Mouse (Mus musculus) hematopoietic stem cell, adult 5-6 weeks (primary cell): ENCODE data around the gene App. TPM values are rescaled to one million over a fixed set of nuclear protein-coding genes. Genes with fewer than 3 reads are reported as not detected.

ENCODE experiments used
- ATAC-seq, 2 experiments: fragments of 125-278 bp in 1 of 2; replicated peaks in 1 of 2; 2 replicates each; pipeline ENCODE4 v1.8.0; 2016 to 2017; ENCODE audit warnings: inconsistent platforms in 2 of 2, mild to moderate bottlenecking in 2 of 2, moderate number of reproducible peaks in 2 of 2, low read depth in 1 of 2, moderate TSS enrichment in 1 of 2; ENCODE audit not compliant: low FRiP score in 2 of 2, poor library complexity in 2 of 2, severe bottlenecking in 2 of 2, insufficient read depth in 1 of 2, low TSS enrichment in 1 of 2
- total RNA-seq: library from RNA; stranded (forward); fragments of 172-1452, 232-1000 nt; gene quantifications from 2 replicates; pipeline ENCODE4 v1.2.3, GENCODE M21; 2017

App gene
- total RNA-seq, 1 experiment from 2014 or later: 53.7 TPM

DNA sequence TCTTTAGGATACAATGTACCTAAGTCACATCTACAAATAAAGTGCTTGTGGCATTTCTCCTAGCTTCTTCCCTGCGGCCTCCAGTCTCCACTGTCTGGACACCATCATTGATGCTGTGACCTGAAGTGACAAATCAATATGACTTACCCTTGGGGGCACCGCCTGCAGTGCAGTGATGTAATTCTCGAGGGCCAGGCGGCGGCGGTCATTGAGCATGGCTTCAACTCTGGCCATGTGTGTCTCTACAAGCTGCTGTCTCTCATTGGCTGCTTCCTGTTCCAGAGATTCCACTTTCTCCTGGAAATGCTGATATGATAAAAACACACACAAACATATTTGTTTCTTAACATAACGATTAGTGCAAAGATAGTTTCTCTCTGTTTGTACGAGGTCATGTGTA lies 148.9 kb downstream of the App start:
- ATAC-seq: no peak

DNA sequence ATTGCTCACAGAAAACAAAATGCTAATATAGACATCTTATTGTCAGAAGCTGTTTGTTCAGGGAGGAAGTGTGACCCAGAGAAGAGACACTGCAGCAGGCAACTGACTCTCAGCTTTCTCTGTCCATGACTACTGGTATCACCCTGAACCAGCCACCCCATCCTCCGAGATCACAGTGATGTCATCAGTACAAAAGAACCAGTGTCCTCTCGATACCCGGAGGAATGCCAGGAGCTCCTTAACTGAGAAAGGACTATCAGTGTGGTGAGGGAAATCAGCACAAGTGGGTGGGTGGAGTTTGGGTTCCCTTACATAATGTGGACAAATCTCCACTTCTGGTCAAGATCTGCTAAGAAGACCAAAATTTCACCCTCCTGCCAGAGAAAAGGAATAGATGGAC lies 150.5 kb downstream of the App start:
- no peak for ATAC-seq

DNA sequence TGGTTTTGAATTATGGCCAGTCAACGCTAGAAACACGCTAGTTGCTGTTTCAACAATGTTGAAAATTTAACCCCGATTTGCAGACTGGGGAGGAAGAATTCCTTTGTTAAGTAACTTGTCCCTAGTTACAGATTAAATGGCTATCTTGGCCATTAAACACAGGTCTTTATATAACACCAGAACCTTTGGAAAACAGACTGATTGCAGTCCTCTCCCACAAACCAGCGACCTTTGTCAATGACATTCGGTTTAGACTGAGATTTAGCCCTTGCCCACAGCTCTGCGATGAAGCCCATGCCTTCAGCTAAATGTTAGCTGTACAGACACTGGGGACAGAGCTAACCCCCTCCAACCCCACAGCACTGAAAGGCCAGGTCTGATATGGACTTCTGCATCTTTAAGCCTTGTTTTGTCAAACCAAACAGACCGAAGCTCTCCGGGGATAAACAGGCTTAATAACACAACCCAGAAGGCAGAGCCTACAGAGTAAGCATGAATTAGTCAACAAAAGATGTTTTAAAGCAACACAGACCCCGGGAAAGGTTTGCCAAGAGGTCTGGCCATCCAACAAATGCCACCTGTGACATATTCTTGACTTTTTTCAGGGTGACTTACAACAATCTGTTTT lies 152.8 kb downstream of the App start:
- ATAC-seq: no peak

DNA sequence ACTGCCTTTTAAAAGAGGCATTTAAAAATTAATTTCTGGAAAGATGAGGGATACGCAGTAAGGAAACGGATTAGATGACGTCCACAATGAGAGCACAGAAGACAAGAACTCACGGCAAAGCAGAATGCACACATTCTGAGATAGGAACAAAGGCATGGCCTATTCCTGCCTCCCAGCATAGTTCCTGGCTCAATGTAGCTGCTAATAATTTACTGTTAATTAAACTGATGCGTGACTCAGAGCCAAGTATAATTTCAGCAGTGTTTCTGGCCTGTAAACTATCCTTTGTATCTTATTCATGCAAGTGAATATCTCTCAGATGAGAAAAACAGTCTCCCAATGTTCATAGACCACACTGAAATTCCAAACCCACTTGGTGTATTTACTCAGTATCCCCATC lies 154.3 kb downstream of the App start:
- ATAC-seq: no peak

DNA sequence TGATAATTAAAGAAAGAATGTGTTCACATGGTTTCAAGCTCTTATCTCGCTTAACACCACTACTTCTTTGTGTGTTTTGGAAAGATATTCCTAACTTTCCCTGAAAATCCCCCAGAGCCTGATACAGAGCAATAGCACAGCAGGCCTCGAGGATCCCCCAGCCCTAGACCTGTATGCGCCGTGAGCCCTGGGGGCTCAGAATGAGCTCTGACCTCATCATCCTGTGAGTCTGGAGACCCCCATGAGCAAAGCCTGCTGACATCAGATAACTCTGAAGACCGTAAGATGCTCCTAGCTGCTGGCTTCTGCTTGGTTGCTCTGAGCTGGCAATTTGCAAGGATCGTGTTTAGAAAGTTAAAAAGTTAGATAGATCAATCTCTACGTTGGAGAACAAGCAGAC lies 155.7 kb downstream of the App start:
- no peak for ATAC-seq

DNA sequence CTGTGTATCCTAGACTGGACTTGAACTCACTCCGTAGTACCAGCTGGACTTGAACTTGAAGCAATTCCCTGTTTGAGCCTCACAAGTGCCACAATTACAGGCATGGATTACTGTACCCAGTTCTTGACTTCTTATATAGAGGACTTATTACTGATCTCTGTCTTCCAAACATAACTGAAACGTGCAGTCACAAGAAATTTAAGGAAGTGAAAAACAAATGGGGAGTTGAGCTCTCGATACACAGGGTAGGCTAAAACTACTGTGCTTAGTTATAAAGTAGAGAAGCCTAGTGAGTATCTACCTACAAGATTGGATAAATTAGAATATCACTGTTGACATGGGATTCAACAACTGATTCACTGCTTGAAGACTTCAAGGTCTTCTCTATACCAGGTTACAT lies 160.9 kb downstream of the App start:
- ATAC-seq: no peak

DNA sequence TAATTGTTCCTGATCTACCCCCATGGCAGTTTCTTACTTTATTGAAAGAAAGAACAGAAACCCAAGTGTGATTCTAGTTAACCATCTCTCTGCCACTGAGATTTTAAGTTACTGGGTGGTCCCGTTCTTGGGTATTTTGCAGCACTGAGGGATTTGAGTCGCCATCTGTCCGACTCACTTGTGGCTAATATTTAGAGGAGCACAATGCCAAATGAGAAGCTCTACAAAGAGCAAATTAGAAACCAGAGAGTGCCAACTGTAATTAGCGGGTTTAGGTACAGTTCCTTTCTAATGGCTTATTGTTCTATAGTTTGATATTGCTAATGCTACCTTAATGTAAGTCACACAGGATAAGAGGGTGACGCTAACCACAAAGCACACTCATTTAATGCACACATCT lies 161.4 kb downstream of the App start:
- no peak for ATAC-seq

DNA sequence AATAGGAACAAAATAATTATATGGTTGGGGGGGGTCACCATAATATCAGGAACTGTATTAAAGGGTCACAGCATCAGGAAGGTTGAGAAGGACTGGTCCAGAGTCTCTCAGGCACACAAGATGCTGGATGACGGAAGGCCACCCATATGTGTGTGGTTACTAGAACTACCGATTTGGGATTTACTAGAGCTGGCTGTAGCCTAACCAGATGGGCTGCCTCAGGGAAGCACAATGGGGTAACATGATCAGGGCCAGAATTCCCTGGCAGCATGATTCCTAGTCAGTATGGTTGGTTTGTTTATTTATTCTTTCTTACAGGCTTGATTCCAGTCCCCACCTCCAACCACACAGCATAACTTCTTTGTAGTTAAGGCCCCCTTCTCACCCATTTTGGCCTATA lies 162.9 kb downstream of the App start:
- no peak for ATAC-seq

DNA sequence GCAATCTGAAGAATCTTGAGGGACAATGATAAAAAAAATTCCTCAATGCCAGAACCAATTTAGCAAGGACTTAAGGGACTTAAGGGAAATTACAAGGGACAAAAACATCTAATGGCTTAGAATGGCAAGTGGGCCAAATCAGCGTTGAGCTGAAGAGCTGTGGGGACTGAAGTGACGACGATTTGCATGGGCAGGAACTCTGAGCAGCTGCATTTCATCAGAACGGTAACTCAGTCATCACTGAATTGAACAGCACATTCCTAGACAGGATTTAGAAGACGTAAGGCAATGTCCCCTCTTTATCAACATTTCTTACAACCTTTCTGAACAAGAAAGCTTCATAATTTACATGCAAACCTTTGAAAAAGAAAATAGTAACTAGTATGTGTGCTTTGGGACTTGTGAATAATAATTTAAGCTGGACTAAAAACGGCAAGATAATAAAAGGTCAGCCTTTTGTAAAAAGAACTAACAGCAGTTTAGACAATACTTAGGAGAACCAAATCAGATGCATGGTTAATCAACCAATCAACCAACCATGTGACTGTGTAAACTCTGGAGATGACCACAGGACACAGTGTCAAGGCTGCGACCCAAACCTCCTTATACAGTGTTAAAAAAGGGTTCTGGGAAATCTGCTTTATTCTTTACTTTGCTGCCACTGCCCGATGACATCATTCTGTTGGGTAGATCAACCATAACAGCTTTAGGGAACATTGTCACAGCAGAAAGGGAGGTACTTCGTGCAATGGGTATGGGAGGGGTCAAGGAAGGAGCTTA lies 164.5 kb downstream of the App start:
- ATAC-seq: no peak

DNA sequence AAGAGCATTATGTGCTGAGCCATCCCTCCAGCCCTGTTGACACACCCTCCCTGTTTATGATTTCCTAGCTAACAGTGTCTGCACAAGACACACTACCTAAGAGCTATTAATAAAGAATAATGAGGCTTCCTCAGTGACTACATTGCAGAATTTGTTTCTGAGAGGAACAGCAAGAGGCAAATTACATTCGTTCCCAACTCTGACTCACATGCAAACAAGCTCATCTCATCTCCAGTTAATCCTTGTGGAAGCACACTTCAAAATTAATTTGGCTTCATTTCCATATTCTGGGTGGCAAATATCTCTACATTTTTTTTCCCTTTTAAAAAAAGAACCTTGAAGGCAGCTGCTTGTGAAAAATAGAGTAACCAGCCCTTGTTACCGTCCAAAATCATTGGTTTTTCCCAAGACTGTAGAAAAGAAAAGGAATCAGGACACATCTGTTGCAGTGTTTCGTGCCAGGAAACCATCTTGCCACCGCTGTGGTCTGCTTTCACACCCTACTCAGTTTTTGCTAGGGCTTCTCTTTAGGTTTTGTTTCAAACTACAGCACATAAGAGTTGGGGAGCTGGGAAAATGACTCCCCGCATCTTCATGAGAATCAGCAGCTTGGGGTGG lies 171.5 kb downstream of the App start:
- no peak for ATAC-seq

DNA sequence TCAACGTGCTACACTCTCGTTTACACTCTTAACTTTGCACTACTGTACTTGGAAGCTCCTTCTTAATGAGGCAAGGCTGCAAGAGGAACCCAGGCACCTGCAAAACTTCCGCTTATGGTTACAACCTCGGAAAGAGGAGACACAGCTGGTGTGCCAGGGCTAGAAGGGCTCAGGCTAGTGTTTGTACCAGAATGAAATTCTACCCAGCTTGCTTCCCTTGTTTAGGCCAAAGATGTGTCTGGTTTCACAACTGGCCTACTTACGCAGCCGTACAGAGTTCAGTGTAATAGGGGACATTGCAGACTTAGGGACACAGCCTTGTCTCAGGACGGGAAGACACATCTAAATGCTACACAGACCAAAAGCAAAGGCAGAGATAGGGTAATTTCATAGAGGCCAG lies 173.3 kb downstream of the App start:
- peak; percentile 88 to 89 for ATAC-seq

DNA sequence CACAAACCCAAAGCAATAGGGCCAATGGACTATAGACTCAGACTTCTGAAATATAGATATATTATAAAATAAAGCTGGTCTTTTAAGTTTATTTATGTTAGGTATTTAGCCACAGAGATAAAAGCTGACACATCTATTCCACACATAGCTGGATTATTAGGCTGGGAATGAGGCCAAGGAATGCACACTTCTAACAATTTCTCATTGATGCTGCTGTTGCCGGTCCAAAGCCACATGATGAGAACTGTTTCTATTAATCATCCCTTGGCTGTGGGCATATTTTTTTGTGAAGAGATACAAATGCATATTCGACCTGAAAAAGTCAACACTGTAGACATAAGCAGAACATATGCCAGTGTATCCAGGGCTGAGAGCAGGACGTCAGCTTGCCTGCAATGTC lies 176.0 kb downstream of the App start:
- no peak for ATAC-seq

DNA sequence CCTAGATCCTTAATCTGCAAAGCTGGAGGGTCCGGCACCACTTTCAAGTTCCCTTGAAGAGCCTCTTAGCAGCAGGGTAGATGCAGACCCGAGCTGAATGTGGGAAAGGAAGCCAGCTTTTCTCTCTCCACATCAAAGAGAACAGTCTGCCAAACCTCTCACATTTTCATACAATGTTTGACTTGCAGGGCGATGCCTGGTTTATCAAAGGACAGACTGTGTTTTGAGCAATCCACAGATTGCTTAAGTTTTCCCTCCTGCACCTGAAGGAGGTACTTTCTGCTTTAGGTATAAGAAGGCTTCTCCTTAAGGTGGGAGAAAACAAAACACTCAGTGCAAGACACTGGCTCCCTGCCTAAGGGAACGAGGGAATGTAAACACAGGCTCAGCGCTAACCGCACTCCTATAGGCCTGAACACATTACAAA lies 178.1 kb downstream of the App start:
- ATAC-seq: no peak

DNA sequence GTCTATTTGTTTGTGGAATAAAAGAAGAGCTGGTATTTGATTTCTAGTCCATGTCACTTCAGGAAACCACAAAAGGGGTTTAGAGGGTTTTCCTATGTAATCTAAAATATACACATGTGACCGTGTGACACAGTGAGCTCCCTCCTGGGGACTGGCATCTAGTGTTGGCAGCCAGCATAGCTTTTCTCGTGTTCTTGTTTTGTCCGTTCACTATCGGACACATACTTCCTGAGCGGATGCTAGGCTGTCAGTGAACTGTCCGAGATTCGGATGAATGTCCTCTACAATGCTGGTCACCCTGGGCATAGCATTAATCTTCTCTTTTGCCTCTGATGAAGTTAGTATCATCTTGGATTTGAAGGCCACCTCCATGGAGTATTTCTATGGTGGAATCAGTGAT lies 180.7 kb downstream of the App start:
- no peak; a peak in 1 of 4 replicates for ATAC-seq

DNA sequence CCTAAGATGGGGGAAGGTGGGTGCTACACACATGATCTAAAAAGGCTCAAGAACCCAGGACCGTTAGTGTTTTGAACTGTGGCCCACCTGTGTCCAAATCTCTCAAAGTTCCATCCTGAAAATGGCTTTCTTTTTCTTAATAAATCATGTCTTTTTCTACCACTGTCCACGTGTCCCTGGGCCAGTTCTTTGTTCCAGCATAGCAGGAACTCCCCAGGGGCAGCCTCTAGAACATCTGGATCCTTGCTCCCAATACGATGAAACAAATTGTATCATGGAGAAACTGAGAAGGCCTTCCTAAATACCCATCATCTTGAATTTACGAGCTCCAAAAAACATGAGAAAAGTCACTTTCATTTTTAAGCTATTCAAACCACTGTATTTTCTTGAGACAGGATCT lies 182.6 kb downstream of the App start:
- no peak for ATAC-seq

DNA sequence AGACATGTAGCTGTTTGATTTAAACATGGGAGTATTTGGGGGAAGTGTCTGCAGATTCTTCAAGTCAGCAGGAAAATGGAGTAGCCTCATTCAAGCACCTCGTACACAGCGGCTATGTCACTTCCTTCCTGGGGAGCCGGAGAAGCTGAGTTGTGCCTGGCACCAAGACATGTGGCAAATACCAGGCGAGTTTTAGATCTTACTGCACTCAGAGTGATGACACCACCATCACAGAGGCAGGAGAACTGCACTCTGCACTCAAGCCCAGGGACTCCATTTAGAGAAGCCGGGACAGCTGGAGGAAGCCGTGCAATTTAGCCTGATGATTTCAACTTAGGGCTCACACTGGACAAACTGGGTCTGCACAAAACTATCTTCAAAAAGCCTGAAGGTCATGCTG lies 183.6 kb downstream of the App start:
- peak; percentile 71 to 74 for ATAC-seq

DNA sequence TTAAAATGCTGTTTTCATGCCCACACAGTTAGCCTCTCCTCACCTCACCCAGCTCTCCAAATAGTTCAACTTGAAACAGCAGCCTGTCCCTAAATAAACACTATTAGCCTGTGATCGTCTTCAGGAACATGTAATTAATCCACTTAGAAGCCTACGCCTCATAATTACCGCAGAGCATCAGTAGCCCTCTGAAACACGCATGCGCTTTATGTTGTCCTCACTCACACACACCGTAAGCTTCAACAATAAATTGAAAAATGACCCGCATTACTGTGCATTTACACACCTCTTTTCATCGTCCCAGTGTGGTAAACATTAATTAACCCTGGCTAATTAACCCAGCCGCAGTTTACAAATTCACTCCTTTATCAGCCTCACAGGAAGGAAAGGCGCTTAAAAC lies 184.1 kb downstream of the App start:
- ATAC-seq: no peak

DNA sequence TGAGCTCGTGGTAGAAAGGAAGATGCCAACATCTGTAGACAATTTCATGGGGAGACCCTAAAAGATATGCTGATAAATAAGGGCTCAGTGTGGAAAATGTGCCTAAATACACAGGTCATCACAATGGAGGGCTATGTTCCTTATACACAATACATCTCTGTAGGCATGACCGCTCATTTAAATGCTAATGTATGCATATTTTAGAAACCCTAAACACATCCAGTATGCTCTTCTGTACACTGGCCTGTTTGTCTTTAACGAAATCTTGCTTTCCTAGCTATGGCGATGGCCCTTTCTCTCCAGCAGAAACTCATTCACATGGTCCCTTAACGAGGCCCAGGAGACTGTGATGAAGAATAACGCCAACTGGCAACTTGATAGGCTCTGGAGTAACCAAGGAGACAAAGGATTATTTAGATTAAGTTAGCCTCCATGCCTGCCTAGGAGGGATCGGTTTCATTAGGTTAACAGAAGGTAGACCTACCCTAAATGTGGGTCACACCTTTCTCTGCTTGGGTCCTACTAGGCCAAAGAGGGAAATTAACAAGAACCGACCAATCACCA lies 185.8 kb downstream of the App start:
- ATAC-seq: no peak
